Mouse (Mus musculus): ENCODE measurements around the gene Dhcr24. TPM values are rescaled to one million over a fixed set of nuclear protein-coding genes. Genes with fewer than 3 reads are reported as not detected.

Dhcr24 gene
- polyA plus RNA-seq, 1 experiment from 2014 or later, result 23.6 TPM

GRCm38 (mm10) chr4:106600770-106601169 lies 39.9 kb downstream of the Dhcr24 start:
- H3K36me3 ChIP-seq (ENCODE audit: control insufficient read depth, insufficient read depth, low read length), result no peaks in the 10 kb centered on the region
- H3K4me3 ChIP-seq (ENCODE audit: low read depth, low read length), result no peak overlapping the region
- DNase-seq (ENCODE audit: low spot score) (no peak), ATAC-seq (ENCODE audit: insufficient number of reproducible peaks, low FRiP score, low TSS enrichment, low read depth) (no peak)
- no peak overlapping the region for H3K4me2 ChIP-seq (ENCODE audit: low read depth, severe bottlenecking)
- no peak overlapping the region for H3K27ac ChIP-seq (replicated peaks; ENCODE audit: low read depth, low read length)
- no peaks in the 10 kb centered on the region for H3K27me3 ChIP-seq (ENCODE audit: control insufficient read depth, insufficient read depth, low read length)
- H3K9me3 ChIP-seq (ENCODE audit: control insufficient read depth, low read length), result no peaks in the 10 kb centered on the region
- no peak overlapping the region for H3K9ac ChIP-seq (ENCODE audit: low read length)
- H3K4me1 ChIP-seq (ENCODE audit: control insufficient read depth, insufficient read depth, low read length), result no peaks in the 10 kb centered on the region
- WGBS, result 89% methylated on average over 4 of the region's 4 CpGs

GRCm38 (mm10) chr4:106606639-106607554 lies 46.1 kb downstream of the Dhcr24 start:
- no peaks in the 10 kb centered on the region for H3K27me3 ChIP-seq (ENCODE audit: control insufficient read depth, insufficient read depth, low read length)
- H3K27ac ChIP-seq (replicated peaks; ENCODE audit: low read depth, low read length), result no peak overlapping the region
- H3K4me2 ChIP-seq (ENCODE audit: low read depth, severe bottlenecking), result no peak overlapping the region
- 46% methylated on average over 18 of the region's 18 CpGs for WGBS
- no peaks in the 10 kb centered on the region for H3K4me1 ChIP-seq (ENCODE audit: control insufficient read depth, insufficient read depth, low read length)
- H3K9me3 ChIP-seq (ENCODE audit: control insufficient read depth, low read length), result no peaks in the 10 kb centered on the region
- DNase-seq (ENCODE audit: low spot score), result peak; percentile 65
- H3K4me3 ChIP-seq (ENCODE audit: low read depth, low read length), result no peak overlapping the region
- ATAC-seq (ENCODE audit: insufficient number of reproducible peaks, low FRiP score, low TSS enrichment, low read depth), result peak; percentile 84
- H3K36me3 ChIP-seq (ENCODE audit: control insufficient read depth, insufficient read depth, low read length), result no peaks in the 10 kb centered on the region
- 0 out of 2 replicates have a peak overlapping the region, but pooled peaks have one; percentile 12 for H3K9ac ChIP-seq (ENCODE audit: low read length)

- Histone ChIP-seq H3K9ac (ENCODE audit: low read length) (no peak overlapping the region), H3K36me3 (ENCODE audit: control insufficient read depth, insufficient read depth, low read length) (no peaks in the 10 kb centered on the region), H3K9me3 (ENCODE audit: control insufficient read depth, low read length) (no peaks in the 10 kb centered on the region), H3K27me3 (ENCODE audit: control insufficient read depth, insufficient read depth, low read length) (no peaks in the 10 kb centered on the region), H3K27ac (replicated peaks; ENCODE audit: low read depth, low read length) (no peak overlapping the region), H3K4me1 (ENCODE audit: control insufficient read depth, insufficient read depth, low read length) (no peaks in the 10 kb centered on the region), H3K4me3 (ENCODE audit: low read depth, low read length) (no peak overlapping the region), H3K4me2 (ENCODE audit: low read depth, severe bottlenecking) (no peak overlapping the region)
- 96% methylated on average over 1 of the region's 1 CpGs for WGBS
- no peak for DNase-seq (ENCODE audit: low spot score)
- no peak for ATAC-seq (ENCODE audit: insufficient number of reproducible peaks, low FRiP score, low TSS enrichment, low read depth)
Measured at GRCm38 (mm10) chr4:106607905-106608304, 47.1 kb downstream of the Dhcr24 start.

GRCm38 (mm10) chr4:106613105-106613504 lies 52.3 kb downstream of the Dhcr24 start:
- Histone ChIP-seq H3K9me3 (ENCODE audit: control insufficient read depth, low read length) (no peaks in the 10 kb centered on the region), H3K4me3 (ENCODE audit: low read depth, low read length) (no peak overlapping the region), H3K36me3 (ENCODE audit: control insufficient read depth, insufficient read depth, low read length) (no peaks in the 10 kb centered on the region), H3K27ac (replicated peaks; ENCODE audit: low read depth, low read length) (no peak overlapping the region), H3K4me2 (ENCODE audit: low read depth, severe bottlenecking) (no peak overlapping the region), H3K9ac (ENCODE audit: low read length) (no peak overlapping the region), H3K27me3 (ENCODE audit: control insufficient read depth, insufficient read depth, low read length) (no peaks in the 10 kb centered on the region), H3K4me1 (ENCODE audit: control insufficient read depth, insufficient read depth, low read length) (peaks cover 9% of the 10 kb centered on the region)
- ATAC-seq (ENCODE audit: insufficient number of reproducible peaks, low FRiP score, low TSS enrichment, low read depth) (peak; percentile 35; the same call in 1 of the 2 replicates), DNase-seq (ENCODE audit: low spot score) (no peak)
- WGBS, result 80% methylated on average over 8 of the region's 8 CpGs

- Histone ChIP-seq H3K36me3 (ENCODE audit: control insufficient read depth, insufficient read depth, low read length) (no peaks in the 10 kb centered on the region), H3K4me2 (ENCODE audit: low read depth, severe bottlenecking) (no peak overlapping the region), H3K4me3 (ENCODE audit: low read depth, low read length) (no peak overlapping the region), H3K27ac (replicated peaks; ENCODE audit: low read depth, low read length) (no peak overlapping the region), H3K4me1 (ENCODE audit: control insufficient read depth, insufficient read depth, low read length) (peaks cover 9% of the 10 kb centered on the region), H3K9me3 (ENCODE audit: control insufficient read depth, low read length) (no peaks in the 10 kb centered on the region), H3K27me3 (ENCODE audit: control insufficient read depth, insufficient read depth, low read length) (no peaks in the 10 kb centered on the region), H3K9ac (ENCODE audit: low read length) (no peak overlapping the region)
- DNase-seq (ENCODE audit: low spot score) (no peak), ATAC-seq (ENCODE audit: insufficient number of reproducible peaks, low FRiP score, low TSS enrichment, low read depth) (no peak)
- 78% methylated on average over 3 of the region's 3 CpGs for WGBS
Measured at GRCm38 (mm10) chr4:106613560-106613959, 52.7 kb downstream of the Dhcr24 start.

GRCm38 (mm10) chr4:106614180-106614797 lies 53.5 kb downstream of the Dhcr24 start:
- WGBS, result 42% methylated on average over 7 of the region's 7 CpGs
- ATAC-seq (ENCODE audit: insufficient number of reproducible peaks, low FRiP score, low TSS enrichment, low read depth), result peak; percentile 55; the same call in 1 of the 2 replicates
- no peaks in the 10 kb centered on the region for H3K27me3 ChIP-seq (ENCODE audit: control insufficient read depth, insufficient read depth, low read length)
- no peaks in the 10 kb centered on the region for H3K9me3 ChIP-seq (ENCODE audit: control insufficient read depth, low read length)
- DNase-seq (ENCODE audit: low spot score), result peak; percentile 86
- H3K4me1 ChIP-seq (ENCODE audit: control insufficient read depth, insufficient read depth, low read length), result peaks cover 9% of the 10 kb centered on the region
- no peak overlapping the region for H3K4me3 ChIP-seq (ENCODE audit: low read depth, low read length)
- H3K9ac ChIP-seq (ENCODE audit: low read length), result no peak overlapping the region
- no peak overlapping the region for H3K4me2 ChIP-seq (ENCODE audit: low read depth, severe bottlenecking)
- no peaks in the 10 kb centered on the region for H3K36me3 ChIP-seq (ENCODE audit: control insufficient read depth, insufficient read depth, low read length)
- no peak overlapping the region for H3K27ac ChIP-seq (replicated peaks; ENCODE audit: low read depth, low read length)

GRCm38 (mm10) chr4:106614881-106615280 lies 54.0 kb downstream of the Dhcr24 start:
- DNase-seq (ENCODE audit: low spot score) (no peak), ATAC-seq (ENCODE audit: insufficient number of reproducible peaks, low FRiP score, low TSS enrichment, low read depth) (no peak)
- Histone ChIP-seq H3K9me3 (ENCODE audit: control insufficient read depth, low read length) (no peaks in the 10 kb centered on the region), H3K4me2 (ENCODE audit: low read depth, severe bottlenecking) (no peak overlapping the region), H3K4me3 (ENCODE audit: low read depth, low read length) (no peak overlapping the region), H3K4me1 (ENCODE audit: control insufficient read depth, insufficient read depth, low read length) (peaks cover 9% of the 10 kb centered on the region), H3K36me3 (ENCODE audit: control insufficient read depth, insufficient read depth, low read length) (no peaks in the 10 kb centered on the region), H3K27ac (replicated peaks; ENCODE audit: low read depth, low read length) (no peak overlapping the region), H3K27me3 (ENCODE audit: control insufficient read depth, insufficient read depth, low read length) (no peaks in the 10 kb centered on the region), H3K9ac (ENCODE audit: low read length) (no peak overlapping the region)
- 77% methylated on average over 9 of the region's 9 CpGs for WGBS

- H3K36me3 ChIP-seq (ENCODE audit: control insufficient read depth, insufficient read depth, low read length), result no peaks in the 10 kb centered on the region
- peaks cover 9% of the 10 kb centered on the region for H3K4me1 ChIP-seq (ENCODE audit: control insufficient read depth, insufficient read depth, low read length)
- DNase-seq (ENCODE audit: low spot score) (no peak), ATAC-seq (ENCODE audit: insufficient number of reproducible peaks, low FRiP score, low TSS enrichment, low read depth) (no peak)
- H3K9me3 ChIP-seq (ENCODE audit: control insufficient read depth, low read length), result no peaks in the 10 kb centered on the region
- no peak overlapping the region for H3K9ac ChIP-seq (ENCODE audit: low read length)
- H3K4me3 ChIP-seq (ENCODE audit: low read depth, low read length), result no peak overlapping the region
- no peak overlapping the region for H3K27ac ChIP-seq (replicated peaks; ENCODE audit: low read depth, low read length)
- H3K27me3 ChIP-seq (ENCODE audit: control insufficient read depth, insufficient read depth, low read length), result no peaks in the 10 kb centered on the region
- 70% methylated on average over 12 of the region's 12 CpGs for WGBS
- H3K4me2 ChIP-seq (ENCODE audit: low read depth, severe bottlenecking), result no peak overlapping the region
Measured at GRCm38 (mm10) chr4:106615637-106616036, 54.8 kb downstream of the Dhcr24 start.

All from limb, embryonic 11.5 days (tissue).